Comparison of ENCODE assay signal across 12 mouse cellular contexts in genomic region chr12:26542451-26542850, GRCm38 (mm10).
"Had no signal": no experiment of that assay in that cellular context is flagged by ENCODE, and none has a peak within 500 bp of the region (broad histone marks: within the 10 kb centered on the region; RNA-seq: fewer than 3 reads in every experiment).

No protein-coding gene starts in this region.

- H3K9me3 ChIP-seq: limb, embryonic 15.5 days; liver, embryonic 12.5 days; megakaryocyte, embryonic 14.5 days had no signal

- H3K9ac ChIP-seq: limb, embryonic 15.5 days; liver, embryonic 12.5 days; lung, embryonic 14.5 days had no signal

- H3K27me3 ChIP-seq: limb, embryonic 15.5 days; liver, embryonic 12.5 days had no signal

- ATAC-seq: liver, embryonic 12.5 days; midbrain, embryonic 16.5 days had no signal

- H3K36me3 ChIP-seq: limb, embryonic 15.5 days; liver, embryonic 12.5 days had no signal

- H3K27ac ChIP-seq: limb, embryonic 15.5 days; liver, embryonic 12.5 days; macrophage had no signal

- H3K4me3 ChIP-seq: limb, embryonic 15.5 days; liver, embryonic 12.5 days; megakaryocyte, embryonic 14.5 days had no signal

- DNase-seq: kidney, postnatal 25 days; layer of hippocampus, adult 9-11 months; layer of hippocampus, postnatal 36 days; lung, embryonic 14.5 days; lung, postnatal 14 days; right cerebral cortex, postnatal 14 days; thymus, postnatal 36 days had no signal

- H3K4me1 ChIP-seq: limb, embryonic 15.5 days; liver, embryonic 12.5 days; megakaryocyte, embryonic 14.5 days had no signal

- H3K4me2 ChIP-seq: limb, embryonic 15.5 days; liver, embryonic 12.5 days; lung, embryonic 14.5 days had no signal
